Mouse (Mus musculus): ENCODE measurements around the gene Tmem266. TPM values are rescaled to one million over a fixed set of nuclear protein-coding genes. Genes with fewer than 3 reads are reported as not detected.

The Tmem266 gene
- polyA plus RNA-seq, 1 experiment from 2014 or later = 6.5 TPM

GRCm38 (mm10) chr9:55449108-55449507 lies 122.4 kb downstream of the Tmem266 start:
- Histone ChIP-seq H3K36me3 (ENCODE audit: control insufficient read depth, insufficient read depth, low read length) (no peaks in the 10 kb centered on the region), H3K27ac (ENCODE audit: low read depth, low read length) (no peak overlapping the region), H3K27me3 (replicated peaks; ENCODE audit: control insufficient read depth, insufficient read depth, low read length) (no peaks in the 10 kb centered on the region), H3K9ac (ENCODE audit: low read depth, low read length) (no peak overlapping the region), H3K4me3 (ENCODE audit: low read length) (no peak overlapping the region), H3K4me1 (ENCODE audit: control insufficient read depth, insufficient read depth, low read depth, low read length) (no peaks in the 10 kb centered on the region), H3K9me3 (ENCODE audit: control insufficient read depth, low read length) (no peaks in the 10 kb centered on the region), H3K4me2 (ENCODE audit: low read length) (no peak overlapping the region)
- 82% methylated on average over 1 of the region's 1 CpGs for WGBS
- no peak for ATAC-seq

DNA sequence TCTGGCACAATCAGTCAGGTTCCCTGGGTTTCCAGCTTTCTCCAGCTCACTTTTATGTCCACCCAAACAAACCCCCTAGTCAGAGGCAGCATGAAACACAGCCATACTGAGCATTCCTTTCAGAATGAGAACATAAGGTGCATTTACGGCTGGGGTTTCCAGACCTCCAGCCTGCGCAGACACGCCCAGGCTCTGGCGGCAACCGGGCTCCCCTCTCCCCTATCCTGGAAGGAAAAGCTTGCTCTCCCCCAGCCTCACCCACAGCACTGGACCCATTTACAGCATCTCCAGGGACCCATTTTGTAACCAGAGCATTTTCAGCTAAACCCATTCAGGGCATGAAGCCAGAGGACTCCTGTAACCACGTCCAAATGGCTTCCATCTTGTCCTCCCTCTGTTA lies 123.3 kb downstream of the Tmem266 start:
- ATAC-seq = no peak
- WGBS = 84% methylated on average over 6 of the region's 6 CpGs
- H3K4me1 ChIP-seq (ENCODE audit: control insufficient read depth, insufficient read depth, low read depth, low read length) = no peaks in the 10 kb centered on the region
- no peak overlapping the region for H3K4me3 ChIP-seq (ENCODE audit: low read length)
- no peak overlapping the region for H3K9ac ChIP-seq (ENCODE audit: low read depth, low read length)
- H3K36me3 ChIP-seq (ENCODE audit: control insufficient read depth, insufficient read depth, low read length) = no peaks in the 10 kb centered on the region
- H3K27me3 ChIP-seq (replicated peaks; ENCODE audit: control insufficient read depth, insufficient read depth, low read length) = no peaks in the 10 kb centered on the region
- H3K9me3 ChIP-seq (ENCODE audit: control insufficient read depth, low read length) = no peaks in the 10 kb centered on the region
- H3K4me2 ChIP-seq (ENCODE audit: low read length) = no peak overlapping the region
- H3K27ac ChIP-seq (ENCODE audit: low read depth, low read length) = no peak overlapping the region

GRCm38 (mm10) chr9:55451426-55451825 lies 124.7 kb downstream of the Tmem266 start:
- Histone ChIP-seq H3K4me1 (ENCODE audit: control insufficient read depth, insufficient read depth, low read depth, low read length) (no peaks in the 10 kb centered on the region), H3K4me2 (ENCODE audit: low read length) (no peak overlapping the region), H3K4me3 (ENCODE audit: low read length) (no peak overlapping the region), H3K9ac (ENCODE audit: low read depth, low read length) (no peak overlapping the region), H3K27me3 (replicated peaks; ENCODE audit: control insufficient read depth, insufficient read depth, low read length) (no peaks in the 10 kb centered on the region), H3K36me3 (ENCODE audit: control insufficient read depth, insufficient read depth, low read length) (no peaks in the 10 kb centered on the region), H3K9me3 (ENCODE audit: control insufficient read depth, low read length) (no peaks in the 10 kb centered on the region), H3K27ac (ENCODE audit: low read depth, low read length) (no peak overlapping the region)
- no peak for ATAC-seq
- WGBS = 91% methylated on average over 3 of the region's 3 CpGs

- ATAC-seq = no peak
- no peaks in the 10 kb centered on the region for H3K4me1 ChIP-seq (ENCODE audit: control insufficient read depth, insufficient read depth, low read depth, low read length)
- no peak overlapping the region for H3K27ac ChIP-seq (ENCODE audit: low read depth, low read length)
- no peaks in the 10 kb centered on the region for H3K9me3 ChIP-seq (ENCODE audit: control insufficient read depth, low read length)
- H3K36me3 ChIP-seq (ENCODE audit: control insufficient read depth, insufficient read depth, low read length) = no peaks in the 10 kb centered on the region
- no peak overlapping the region for H3K4me2 ChIP-seq (ENCODE audit: low read length)
- H3K4me3 ChIP-seq (ENCODE audit: low read length) = no peak overlapping the region
- H3K9ac ChIP-seq (ENCODE audit: low read depth, low read length) = no peak overlapping the region
- WGBS = 100% methylated on average over 1 of the region's 1 CpGs
- H3K27me3 ChIP-seq (replicated peaks; ENCODE audit: control insufficient read depth, insufficient read depth, low read length) = no peaks in the 10 kb centered on the region
These were observed 126.2 kb downstream of the Tmem266 start for GRCm38 (mm10) chr9:55452906-55453305.

DNA sequence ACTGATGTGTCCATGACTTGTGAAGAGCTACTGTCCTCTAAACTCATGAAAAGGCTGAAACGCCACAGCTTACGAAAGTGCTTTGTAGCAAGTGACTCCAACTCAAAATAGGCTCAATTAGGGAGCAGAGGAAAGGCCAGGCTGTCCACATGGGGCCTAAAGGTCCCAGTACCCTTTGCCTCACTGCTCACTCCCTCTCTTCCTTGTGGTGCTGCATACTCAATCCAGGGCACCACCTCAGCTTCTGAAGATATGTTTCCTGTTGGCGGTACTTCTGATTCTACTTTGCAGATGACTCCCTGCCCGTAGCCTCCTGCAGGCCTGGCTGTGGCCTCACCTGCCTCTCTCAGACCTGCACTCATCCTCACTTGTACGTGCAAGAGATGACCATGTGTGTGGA lies 126.7 kb downstream of the Tmem266 start:
- Histone ChIP-seq H3K27ac (ENCODE audit: low read depth, low read length) (no peak overlapping the region), H3K27me3 (replicated peaks; ENCODE audit: control insufficient read depth, insufficient read depth, low read length) (no peaks in the 10 kb centered on the region), H3K4me1 (ENCODE audit: control insufficient read depth, insufficient read depth, low read depth, low read length) (no peaks in the 10 kb centered on the region), H3K4me2 (ENCODE audit: low read length) (no peak overlapping the region), H3K9me3 (ENCODE audit: control insufficient read depth, low read length) (no peaks in the 10 kb centered on the region), H3K9ac (ENCODE audit: low read depth, low read length) (no peak overlapping the region), H3K36me3 (ENCODE audit: control insufficient read depth, insufficient read depth, low read length) (no peaks in the 10 kb centered on the region), H3K4me3 (ENCODE audit: low read length) (no peak overlapping the region)
- 92% methylated on average over 5 of the region's 5 CpGs for WGBS
- ATAC-seq = no peak

- Histone ChIP-seq H3K27ac (ENCODE audit: low read depth, low read length) (no peak overlapping the region), H3K4me2 (ENCODE audit: low read length) (no peak overlapping the region), H3K27me3 (replicated peaks; ENCODE audit: control insufficient read depth, insufficient read depth, low read length) (no peaks in the 10 kb centered on the region), H3K4me3 (ENCODE audit: low read length) (no peak overlapping the region), H3K9me3 (ENCODE audit: control insufficient read depth, low read length) (no peaks in the 10 kb centered on the region), H3K36me3 (ENCODE audit: control insufficient read depth, insufficient read depth, low read length) (no peaks in the 10 kb centered on the region), H3K4me1 (ENCODE audit: control insufficient read depth, insufficient read depth, low read depth, low read length) (no peaks in the 10 kb centered on the region), H3K9ac (ENCODE audit: low read depth, low read length) (no peak overlapping the region)
- WGBS = 50% methylated on average over 1 of the region's 1 CpGs
- ATAC-seq = no peak
These were observed 141.7 kb downstream of the Tmem266 start for GRCm38 (mm10) chr9:55468397-55468796.

DNA sequence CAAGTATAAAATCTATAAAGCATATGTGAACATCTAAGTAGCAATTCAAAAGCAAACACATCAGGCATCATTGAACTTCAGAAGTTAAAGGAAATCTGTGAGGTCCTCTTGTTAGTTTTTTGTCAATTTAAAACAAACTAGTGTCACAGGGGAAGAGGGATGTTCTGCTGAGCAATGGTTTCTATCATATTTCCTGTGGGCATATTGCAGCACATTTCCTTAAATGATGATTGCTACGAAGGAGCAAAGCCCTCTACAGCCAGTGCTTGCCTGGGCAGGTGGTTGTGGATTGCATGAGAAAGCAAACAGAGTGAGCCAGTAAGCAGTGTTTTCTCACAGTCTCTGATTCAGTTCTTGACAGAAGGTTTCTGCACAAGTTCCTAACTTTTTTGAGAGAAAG lies 149.4 kb downstream of the Tmem266 start:
- no peak for ATAC-seq
- H3K4me3 ChIP-seq (ENCODE audit: low read length) = no peak overlapping the region
- H3K4me1 ChIP-seq (ENCODE audit: control insufficient read depth, insufficient read depth, low read depth, low read length) = no peaks in the 10 kb centered on the region
- no peaks in the 10 kb centered on the region for H3K36me3 ChIP-seq (ENCODE audit: control insufficient read depth, insufficient read depth, low read length)
- H3K4me2 ChIP-seq (ENCODE audit: low read length) = no peak overlapping the region
- H3K27me3 ChIP-seq (replicated peaks; ENCODE audit: control insufficient read depth, insufficient read depth, low read length) = no peaks in the 10 kb centered on the region
- H3K9ac ChIP-seq (ENCODE audit: low read depth, low read length) = no peak overlapping the region
- H3K27ac ChIP-seq (ENCODE audit: low read depth, low read length) = no peak overlapping the region
- WGBS = 88% methylated on average over 1 of the region's 1 CpGs
- H3K9me3 ChIP-seq (ENCODE audit: control insufficient read depth, low read length) = no peaks in the 10 kb centered on the region

DNA sequence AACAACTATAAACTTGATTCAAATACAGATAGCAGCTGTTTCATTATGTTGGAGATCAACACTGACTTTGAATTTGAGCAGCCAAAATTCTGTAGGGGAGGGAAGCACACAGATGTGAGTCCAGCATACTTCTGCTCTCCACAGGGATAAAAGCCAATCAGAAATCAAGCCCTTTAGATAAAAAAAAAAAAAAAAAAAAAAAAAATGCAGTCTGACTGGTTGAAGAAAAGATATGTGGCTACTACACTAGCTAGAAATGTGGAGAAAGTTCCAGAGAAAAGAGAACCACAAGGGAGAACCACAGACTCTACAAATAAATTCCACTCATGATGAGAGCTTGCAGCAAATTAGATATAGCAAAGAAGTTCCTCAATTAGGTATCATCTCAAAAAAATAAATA lies 152.0 kb downstream of the Tmem266 start:
- no peak for ATAC-seq
- H3K4me1 ChIP-seq (ENCODE audit: control insufficient read depth, insufficient read depth, low read depth, low read length) = no peaks in the 10 kb centered on the region
- no peak overlapping the region for H3K27ac ChIP-seq (ENCODE audit: low read depth, low read length)
- no peak overlapping the region for H3K4me3 ChIP-seq (ENCODE audit: low read length)
- no peak overlapping the region for H3K9ac ChIP-seq (ENCODE audit: low read depth, low read length)
- no peak overlapping the region for H3K4me2 ChIP-seq (ENCODE audit: low read length)
- H3K36me3 ChIP-seq (ENCODE audit: control insufficient read depth, insufficient read depth, low read length) = no peaks in the 10 kb centered on the region
- no peaks in the 10 kb centered on the region for H3K27me3 ChIP-seq (replicated peaks; ENCODE audit: control insufficient read depth, insufficient read depth, low read length)
- H3K9me3 ChIP-seq (ENCODE audit: control insufficient read depth, low read length) = no peaks in the 10 kb centered on the region

GRCm38 (mm10) chr9:55482116-55482515 lies 155.4 kb downstream of the Tmem266 start:
- Histone ChIP-seq H3K36me3 (ENCODE audit: control insufficient read depth, insufficient read depth, low read length) (no peaks in the 10 kb centered on the region; the same call in none of the 2 replicates), H3K27me3 (replicated peaks; ENCODE audit: control insufficient read depth, insufficient read depth, low read length) (no peaks in the 10 kb centered on the region), H3K9ac (ENCODE audit: low read depth, low read length) (no peak overlapping the region), H3K4me2 (ENCODE audit: low read length) (no peak overlapping the region), H3K4me1 (ENCODE audit: control insufficient read depth, insufficient read depth, low read depth, low read length) (no peaks in the 10 kb centered on the region), H3K27ac (ENCODE audit: low read depth, low read length) (no peak overlapping the region), H3K4me3 (ENCODE audit: low read length) (no peak overlapping the region), H3K9me3 (ENCODE audit: control insufficient read depth, low read length) (no peaks in the 10 kb centered on the region)
- WGBS = 62% methylated on average over 2 of the region's 2 CpGs
- ATAC-seq = no peak

Measured in hindbrain, embryonic 16.5 days (tissue).